Mouse (Mus musculus) megakaryocyte-erythroid progenitor cell, adult 5 weeks (primary cell): ENCODE data around the gene Dnaja3. TPM values are rescaled to one million over a fixed set of nuclear protein-coding genes. Genes with fewer than 3 reads are reported as not detected.

Experiments
- polyA plus RNA-seq: library from polyadenylated mRNA; stranded (reverse); fragments of >175 nt; gene quantifications from 2 replicates; pipeline ENCODE4 v1.2.3, GENCODE M21; 2012

Dnaja3 gene
- 14.1 and 16.5 TPM in 2 replicates for polyA plus RNA-seq

GRCm38 (mm10) chr16:4639831-4640237, at the start of gene Dnaja3, which contains the start of gene Vasn:
Gene Dnaja3 (plus strand): TSS chr16:4639989.
Gene Vasn (plus strand): TSS chr16:4639941.

GRCm38 (mm10) chr16:4593971-4594813, 45.6 kb upstream of the Dnaja3 start, which contains the start of gene Glis2:
Gene Glis2 (plus strand): TSS chr16:4594713.

GRCm38 (mm10) chr16:4624481-4625110, 15.2 kb upstream of the Dnaja3 start, which contains the start of gene Pam16:
Gene Pam16 (minus strand): TSS chr16:4624988.

GRCm38 (mm10) chr16:4679121-4680018, 39.6 kb downstream of the Dnaja3 start, which contains the start of gene Coro7:
Gene Coro7 (minus strand): TSS chr16:4679777.

GRCm38 (mm10) chr16:4718753-4719518, 79.1 kb downstream of the Dnaja3 start, which contains the start of gene Nmral1:
Gene Nmral1 (minus strand): TSS chr16:4719356.

GRCm38 (mm10) chr16:4725780-4726527, 86.2 kb downstream of the Dnaja3 start, which contains the start of gene Hmox2:
Gene Hmox2 (plus strand): TSS chr16:4726361.

Other genes starting within 250 kb of the Dnaja3 start
- 1.2 and 1.9 TPM in 2 replicates for gene Adcy9, start 219.5 kb upstream of the Dnaja3 start, polyA plus RNA-seq
- gene Srl, start 98.2 kb upstream of the Dnaja3 start, polyA plus RNA-seq, result 2.9 and 3.6 TPM in 2 replicates
- 82.7 and 93.5 TPM in 2 replicates for gene Tfap4, start 80.1 kb upstream of the Dnaja3 start, polyA plus RNA-seq
- gene Glis2, start 45.3 kb upstream of the Dnaja3 start, polyA plus RNA-seq, result 3.8 and 5.1 TPM in 2 replicates
- gene Pam16, start 15.0 kb upstream of the Dnaja3 start, polyA plus RNA-seq, result 31.1 and 37.2 TPM in 2 replicates
- gene Vasn, start within 50 bp of the Dnaja3 start, polyA plus RNA-seq, result 5.5 and 6.5 TPM in 2 replicates
- 391 and 400 TPM in 2 replicates for gene Coro7, start 39.8 kb downstream of the Dnaja3 start, polyA plus RNA-seq
- gene Nmral1, start 79.4 kb downstream of the Dnaja3 start, polyA plus RNA-seq, result 15.7 and 20.6 TPM in 2 replicates
- gene Hmox2, start 86.4 kb downstream of the Dnaja3 start, polyA plus RNA-seq, result 13.0 and 14.7 TPM in 2 replicates
- 37.4 and 39.7 TPM in 2 replicates for gene Cdip1, start 150.3 kb downstream of the Dnaja3 start, polyA plus RNA-seq
- gene 4930562C15Rik, start 195.4 kb downstream of the Dnaja3 start, polyA plus RNA-seq, result not detected in 2 replicates
- gene Ubald1, start 240.3 kb downstream of the Dnaja3 start, polyA plus RNA-seq, result 306 and 321 TPM in 2 replicates
- 26.9 and 28.9 TPM in 2 replicates for gene Mgrn1, start 246.3 kb downstream of the Dnaja3 start, polyA plus RNA-seq